Mouse (Mus musculus): ENCODE measurements around the gene Cyp2d22. TPM values are rescaled to one million over a fixed set of nuclear protein-coding genes. Genes with fewer than 3 reads are reported as not detected.
"Not testable (repeated sequence)": the region's sequence is repeated elsewhere in the genome, so short reads cannot be mapped to it uniquely, and the experiment has no call there.

Gene Cyp2d22
- total RNA-seq, 2 experiments from 2014 or later = 15.0 to 17.1 TPM

DNA sequence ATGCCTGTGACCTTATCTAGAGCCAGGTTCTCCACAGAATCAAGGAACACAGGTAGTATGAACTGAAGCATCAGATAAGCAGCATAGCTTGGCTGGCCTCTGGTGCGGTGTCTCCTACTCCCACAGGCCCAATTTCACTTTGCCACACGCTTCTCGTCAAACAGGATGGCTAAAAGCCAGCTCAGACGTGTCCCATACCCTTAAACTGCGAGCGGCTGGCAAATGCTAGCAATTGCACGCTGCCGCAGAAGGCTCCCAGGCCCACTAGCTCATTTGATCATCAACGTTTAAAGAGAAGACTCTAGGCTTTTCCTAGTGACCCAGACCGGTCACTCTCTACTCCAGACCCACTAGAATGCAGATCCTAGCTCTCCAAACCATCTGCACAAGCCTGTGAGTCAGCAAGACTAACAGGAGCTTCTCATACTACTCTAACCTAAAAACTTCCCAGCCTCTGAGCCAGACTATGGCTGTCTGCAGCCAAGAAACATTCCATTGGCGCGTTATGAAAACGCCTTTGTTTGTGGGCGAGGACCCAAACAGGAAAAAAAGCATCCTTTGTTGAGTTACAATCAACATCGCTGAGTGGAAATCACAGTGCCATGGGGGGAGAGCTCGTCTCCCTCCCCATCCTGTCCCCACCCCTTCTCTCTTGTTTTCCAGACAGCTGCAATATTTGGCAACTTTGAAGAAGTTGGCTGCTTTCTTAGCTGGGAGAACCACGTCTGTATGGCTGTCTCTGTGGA is 3.5 kb downstream of the Cyp2d22 start:
- DNase-seq = peak; percentile 77

DNA sequence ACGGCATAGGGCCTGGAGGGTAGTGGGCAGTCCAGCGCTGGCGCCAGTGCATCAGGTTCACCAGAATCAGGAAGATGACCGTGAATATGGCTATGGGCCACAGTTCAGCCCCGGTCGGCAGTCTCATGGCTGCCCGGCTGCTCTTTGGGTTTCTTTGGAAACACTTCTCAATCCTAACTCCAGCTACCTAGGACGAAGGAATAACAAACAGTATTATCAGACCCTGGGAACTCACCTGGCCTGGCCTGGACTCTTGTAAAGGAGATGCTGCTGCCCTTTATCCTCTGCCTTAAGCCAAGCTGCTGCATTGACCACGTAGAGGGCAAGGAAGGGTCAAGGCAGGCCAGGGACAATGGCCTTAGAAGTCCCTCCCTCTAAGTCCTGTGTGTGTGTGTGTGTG is 4.2 kb downstream of the Cyp2d22 start:
- DNase-seq = no peak

DNA sequence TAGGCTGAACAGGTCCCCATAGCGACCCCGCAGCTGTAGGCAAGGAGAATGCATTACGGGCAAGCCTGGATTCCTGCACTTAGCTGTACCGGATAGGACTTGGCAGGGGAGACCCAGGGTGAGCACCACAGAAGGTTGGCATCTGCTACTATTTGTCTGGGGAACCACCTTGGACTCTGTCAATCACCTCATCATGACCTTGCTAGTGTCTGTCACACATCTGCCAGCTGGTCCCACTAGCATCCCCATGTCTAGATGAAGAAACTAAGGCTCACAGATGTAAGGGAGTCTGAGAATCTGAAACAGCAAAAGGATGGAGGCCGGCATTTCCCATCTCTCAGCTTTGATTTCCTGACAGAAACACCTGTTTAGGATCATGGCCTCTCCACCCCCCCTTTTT is 5.6 kb downstream of the Cyp2d22 start:
- DNase-seq = no peak

DNA sequence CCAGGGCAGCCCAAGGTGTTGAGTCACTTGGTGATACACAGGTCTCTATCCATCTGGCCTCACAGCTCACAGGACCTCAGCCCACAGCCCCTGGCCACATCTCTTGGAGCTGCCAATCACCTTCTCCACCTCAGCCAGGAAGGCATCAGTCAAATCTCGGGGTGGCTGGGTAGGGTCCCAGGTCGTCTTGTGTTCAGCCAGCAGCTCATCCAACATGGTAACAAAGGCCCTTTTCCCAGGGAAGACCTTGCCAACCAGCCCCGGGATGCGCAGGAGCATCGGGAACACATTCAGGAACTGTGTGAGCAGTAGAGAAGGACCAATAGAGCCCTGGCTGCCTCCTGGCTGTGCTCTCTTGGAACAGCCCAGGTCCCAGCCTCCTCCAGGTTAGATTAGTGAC is 7.1 kb downstream of the Cyp2d22 start:
- DNase-seq = no peak

DNA sequence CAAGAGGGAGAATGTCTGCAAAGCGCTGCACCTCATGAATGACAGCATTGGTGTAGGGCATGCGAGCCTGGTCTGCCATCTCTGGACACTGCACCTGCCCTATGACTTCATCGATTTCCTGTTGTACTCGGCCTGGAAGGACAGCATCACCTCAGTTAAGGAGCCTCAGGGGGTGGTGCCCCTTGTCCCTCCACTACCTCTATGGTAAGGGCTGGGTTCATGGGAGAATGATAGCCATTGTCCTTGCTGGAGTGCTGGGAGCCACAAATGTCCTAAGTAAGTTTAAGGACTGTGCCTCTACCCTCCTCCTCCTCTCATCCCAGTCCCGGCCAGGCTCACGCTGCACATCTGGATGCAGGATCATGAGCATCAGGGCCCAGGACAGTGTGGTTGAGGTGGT is 7.6 kb downstream of the Cyp2d22 start:
- no peak for DNase-seq

DNA sequence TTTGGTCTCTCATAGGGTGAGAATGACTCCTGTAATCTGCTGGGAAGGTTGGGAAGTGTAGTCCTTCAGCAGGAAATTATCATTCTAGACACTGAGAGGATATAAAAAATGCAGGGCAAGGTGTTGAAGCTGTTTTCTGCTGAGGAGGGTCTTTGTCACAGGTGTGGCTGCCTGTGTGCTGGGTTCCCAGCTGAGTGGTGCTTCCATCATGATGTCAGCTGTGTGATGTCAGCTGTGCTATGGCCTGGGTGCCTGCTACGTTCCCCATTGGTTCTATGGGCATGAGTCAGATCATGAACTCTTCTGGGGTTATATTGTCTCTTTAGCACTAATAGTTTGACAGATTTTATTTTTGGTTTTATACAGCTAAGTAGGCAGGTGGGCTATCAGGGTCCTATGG is 11.2 kb downstream of the Cyp2d22 start:
- DNase-seq = no peak

DNA sequence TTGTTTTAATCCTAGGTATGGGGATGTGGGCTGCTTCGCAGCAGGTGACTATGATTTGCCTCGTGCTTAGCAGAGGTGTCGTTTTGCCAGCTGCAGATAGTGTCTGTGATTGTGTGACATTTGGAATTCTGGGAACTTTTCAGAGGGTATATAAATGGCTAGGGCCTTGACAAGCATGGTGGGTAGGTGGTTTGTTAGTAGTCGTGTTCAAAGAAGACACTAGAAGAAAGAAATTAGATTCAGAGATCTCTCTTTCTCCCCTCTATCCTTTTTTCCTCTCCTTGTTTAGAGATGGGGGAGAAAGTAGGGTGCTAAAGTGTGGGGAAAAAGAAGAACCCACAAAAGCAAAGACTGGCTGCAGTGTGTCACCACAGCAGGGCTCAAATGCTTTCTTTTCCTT is 11.9 kb downstream of the Cyp2d22 start:
- DNase-seq = no peak

DNA sequence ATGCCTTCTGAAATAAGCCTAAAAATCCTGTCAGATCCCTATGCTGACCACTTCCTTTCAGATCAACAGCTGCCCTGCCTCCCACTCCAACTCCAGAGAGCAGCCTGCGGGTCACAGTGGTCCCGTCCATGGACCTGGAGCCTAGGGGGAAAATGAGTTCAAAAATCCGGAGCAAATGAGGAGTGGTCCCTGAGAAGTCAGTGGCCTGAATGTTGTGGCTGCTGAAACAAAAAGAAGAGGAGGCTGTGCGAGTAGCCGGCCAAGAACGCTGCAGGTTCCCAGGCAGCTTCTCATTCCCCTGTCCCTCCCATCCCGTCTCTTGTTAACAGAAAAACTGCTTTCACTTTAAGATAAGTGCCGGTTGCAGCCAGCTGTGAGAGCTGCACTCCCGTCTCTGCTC is 15.5 kb downstream of the Cyp2d22 start:
- not testable (repeated sequence) for DNase-seq

DNA sequence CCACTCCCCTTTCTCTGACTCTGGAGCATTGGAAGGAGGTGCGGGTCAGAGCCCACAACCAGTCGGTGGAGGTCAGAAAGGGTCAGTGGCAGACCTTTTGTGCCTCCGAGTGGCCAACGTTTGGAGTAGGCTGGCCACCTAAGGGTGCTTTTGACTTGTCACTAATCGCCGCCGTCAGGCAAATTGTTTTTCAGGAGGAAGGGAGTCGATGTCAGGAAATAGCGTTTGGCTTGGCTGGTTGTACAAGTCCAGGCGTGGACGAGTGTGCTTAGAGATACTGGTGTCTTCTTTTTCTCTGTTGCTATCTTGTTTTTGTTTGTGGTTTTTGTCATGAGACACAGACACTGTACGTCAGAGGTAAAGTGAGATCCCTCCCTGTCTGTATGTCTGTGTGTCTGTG is 16.3 kb downstream of the Cyp2d22 start:
- DNase-seq = peak; percentile 2

DNA sequence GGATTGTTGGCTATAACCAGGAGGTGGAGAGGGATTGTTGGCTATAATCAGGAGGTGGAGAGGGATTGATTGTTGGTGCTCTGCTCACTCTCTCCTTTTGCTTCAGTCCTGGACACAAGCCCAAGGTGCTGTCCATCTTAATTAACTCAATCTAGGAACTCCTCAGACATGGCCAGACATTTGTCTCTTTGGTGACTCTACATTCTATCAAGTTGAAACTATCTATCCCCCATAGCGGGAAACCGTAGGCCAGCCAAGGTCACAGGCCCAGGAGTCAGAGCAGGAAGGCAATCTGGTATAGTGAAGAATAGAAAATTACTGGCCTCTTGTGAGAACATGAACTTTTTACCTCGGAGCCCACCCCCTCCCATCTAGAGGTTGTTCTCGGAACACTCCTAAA is 17.8 kb downstream of the Cyp2d22 start:
- DNase-seq = peak; percentile 32

DNA sequence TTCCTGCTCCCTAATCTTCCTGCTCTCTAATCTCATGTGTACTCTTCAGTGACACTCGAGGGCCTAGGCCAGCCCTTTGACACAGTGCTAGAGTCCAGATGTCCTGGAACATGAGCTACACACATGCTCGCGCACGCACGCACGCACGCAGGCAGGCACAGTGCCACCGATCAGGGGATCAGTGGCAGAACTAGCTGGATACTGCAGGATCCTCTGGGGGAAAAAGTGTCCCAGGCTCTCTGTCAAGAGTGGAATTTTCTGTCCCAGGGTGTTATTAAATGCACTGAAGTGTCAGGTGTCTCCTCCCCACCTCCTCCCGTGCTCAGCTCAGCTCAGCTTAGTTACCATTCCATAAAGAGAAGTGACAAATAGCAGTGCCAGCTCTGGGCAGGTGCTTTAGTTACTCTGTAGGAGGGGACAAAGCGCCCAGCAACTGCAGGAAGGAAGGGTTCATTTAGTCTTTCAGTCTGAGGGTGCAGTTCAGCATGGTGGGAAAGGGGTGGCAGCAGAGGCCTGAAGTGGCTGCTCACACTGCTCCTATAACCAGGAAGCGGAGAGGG is 18.5 kb downstream of the Cyp2d22 start:
- DNase-seq = peak; percentile 39

DNA sequence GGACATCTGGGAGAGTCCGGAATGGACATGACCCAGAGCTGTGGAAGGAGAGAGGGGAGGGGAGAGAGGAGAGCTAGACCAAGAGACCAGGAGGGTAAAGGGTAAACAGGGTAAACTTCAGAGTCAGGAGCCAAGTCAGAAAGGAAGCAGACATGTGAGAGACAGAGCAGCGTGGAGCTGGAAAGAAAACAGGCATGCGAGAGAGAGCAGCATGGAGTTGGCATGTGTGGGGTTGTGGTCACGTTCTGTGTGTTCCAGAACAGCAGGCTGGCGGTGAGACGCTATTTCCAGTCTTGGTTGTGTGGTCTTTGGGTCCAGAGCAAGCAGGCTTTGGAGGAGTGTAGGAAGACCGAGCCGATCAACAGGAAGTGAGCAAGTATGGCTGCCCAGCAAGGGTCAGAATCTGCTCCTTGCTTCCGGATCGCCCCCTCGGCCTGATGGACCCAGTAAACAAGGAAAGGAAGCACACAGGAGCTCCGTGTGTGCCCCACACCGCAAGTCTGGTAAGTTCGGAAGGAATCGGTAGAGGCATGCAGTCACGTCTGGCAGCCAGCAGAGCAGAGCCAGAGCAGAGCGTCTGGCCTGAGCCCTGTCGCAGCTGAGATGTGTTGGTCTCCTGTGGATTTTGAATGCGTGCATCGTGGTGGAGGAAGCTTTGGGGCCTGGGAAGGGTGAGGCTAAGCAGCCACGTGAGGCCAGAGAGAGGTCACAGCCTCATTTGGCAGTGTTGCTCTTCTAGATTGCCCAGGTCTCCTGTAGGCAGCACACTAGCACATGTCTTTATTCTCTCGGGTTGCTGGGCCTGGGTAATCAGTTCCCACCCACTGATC is 21.4 kb downstream of the Cyp2d22 start:
- no peak for DNase-seq

DNA sequence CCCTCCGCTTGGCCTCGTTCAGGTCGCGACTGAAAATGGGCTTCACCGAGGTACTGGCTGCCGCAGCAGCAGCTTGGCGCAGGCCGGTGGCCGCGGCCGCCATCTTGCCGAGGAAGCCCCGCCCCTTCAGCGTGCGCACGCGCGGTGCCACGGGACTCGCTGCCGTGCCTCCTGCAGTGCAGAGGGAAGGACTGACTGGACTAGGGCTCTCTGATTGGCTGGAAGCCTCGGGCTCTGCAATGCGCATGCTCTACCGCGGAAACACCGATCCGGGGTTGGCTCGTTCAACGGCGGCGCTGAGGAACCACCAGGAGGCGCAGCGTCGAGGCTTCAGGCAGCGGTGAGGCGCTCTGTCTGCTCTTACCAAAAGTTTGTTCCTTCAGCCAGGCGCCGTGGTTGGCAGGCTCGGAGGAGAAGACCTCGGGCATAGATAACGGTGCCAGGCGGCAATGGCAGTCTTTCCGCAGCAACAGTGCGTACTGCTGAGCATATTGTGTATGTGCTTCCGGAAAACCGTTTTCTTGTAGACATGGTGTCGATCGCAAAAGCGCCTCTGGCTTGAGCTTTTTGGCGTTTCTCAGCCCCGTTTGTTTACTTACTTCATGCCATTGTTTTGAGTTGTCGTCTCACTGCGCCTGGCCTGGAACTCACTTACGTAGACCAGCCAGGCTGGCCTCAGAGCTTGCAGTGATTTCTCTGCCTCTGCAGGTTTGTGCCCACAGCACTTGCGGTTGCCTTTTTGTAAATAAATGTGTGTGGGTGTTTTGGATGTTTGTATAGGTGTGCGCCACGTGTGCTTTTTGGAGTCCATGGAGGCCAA is 25.7 kb downstream of the Cyp2d22 start, which contains the start of gene Ndufa6:
Ndufa6 (minus strand) TSS at position 197 of the 820 bp plus-strand sequence.
- DNase-seq = peak; percentile 98

DNA sequence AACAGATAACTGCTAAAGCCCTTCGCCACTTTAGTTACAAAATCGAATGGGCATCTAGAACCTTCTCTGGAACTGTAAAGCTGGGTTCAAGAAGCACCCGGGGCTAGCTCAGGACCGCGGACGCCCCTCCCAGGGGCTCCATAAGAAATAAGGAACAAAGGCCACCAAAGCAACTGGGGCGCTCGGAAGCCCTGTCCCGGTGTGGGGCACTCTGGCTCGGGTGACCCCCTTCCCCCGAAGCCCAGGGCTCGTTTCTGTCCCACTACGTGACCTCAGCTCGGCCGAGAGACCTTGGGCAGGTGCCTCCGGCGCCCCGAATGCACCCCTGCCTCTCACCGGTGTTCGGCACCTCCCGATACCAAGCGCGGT is 26.3 kb downstream of the Cyp2d22 start:
- no peak for DNase-seq

DNA sequence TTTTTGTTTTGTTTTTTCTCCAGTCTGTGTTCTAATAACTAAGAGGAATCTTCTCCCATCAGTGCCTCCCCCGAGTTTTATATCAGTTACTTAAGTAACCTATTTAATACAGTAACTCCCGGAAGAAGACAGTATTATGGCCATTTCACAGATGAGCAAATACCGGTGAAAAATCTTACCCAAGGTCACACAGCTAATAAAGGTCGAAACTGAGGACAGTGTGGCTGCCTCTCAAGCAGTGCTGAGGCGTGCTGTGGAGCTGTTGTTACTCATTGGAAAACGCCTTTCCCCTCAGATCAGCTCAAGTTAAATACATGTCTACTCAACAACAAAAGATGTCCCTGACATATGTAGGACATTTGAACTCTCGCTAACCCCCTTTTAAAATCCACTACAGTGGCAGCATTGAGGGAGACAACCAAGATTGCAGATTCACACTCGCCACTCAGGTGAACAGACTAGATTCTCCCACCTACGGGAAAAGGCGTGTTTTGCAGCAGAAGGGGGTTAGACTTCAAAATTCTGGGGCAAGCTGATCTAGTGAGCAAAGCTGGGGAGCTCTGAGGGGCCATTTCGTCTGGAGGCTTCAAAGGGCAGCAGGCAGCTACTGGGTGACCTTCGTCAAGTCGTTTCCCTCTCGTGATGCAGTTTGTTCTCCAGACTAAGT is 26.8 kb downstream of the Cyp2d22 start:
- DNase-seq = no peak

DNA sequence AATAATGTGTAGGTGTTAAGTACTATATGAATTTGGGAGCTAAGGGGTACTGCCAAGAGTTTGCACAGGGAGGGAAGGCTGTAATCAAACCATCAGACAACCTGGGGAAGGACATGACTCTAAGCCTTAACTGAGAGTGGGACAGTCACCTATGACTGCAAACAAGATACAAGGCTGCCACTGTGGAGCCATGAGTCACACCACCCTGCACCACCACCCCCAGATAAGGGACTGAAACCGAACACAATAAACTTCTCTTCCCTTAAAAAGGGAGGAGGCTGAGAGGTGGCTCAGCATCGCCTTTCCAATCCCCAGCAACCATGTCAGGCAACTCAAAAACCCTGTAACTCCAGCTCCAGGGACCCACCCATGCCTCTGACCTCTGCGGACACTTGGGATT is 28.6 kb downstream of the Cyp2d22 start:
- no peak for DNase-seq

DNA sequence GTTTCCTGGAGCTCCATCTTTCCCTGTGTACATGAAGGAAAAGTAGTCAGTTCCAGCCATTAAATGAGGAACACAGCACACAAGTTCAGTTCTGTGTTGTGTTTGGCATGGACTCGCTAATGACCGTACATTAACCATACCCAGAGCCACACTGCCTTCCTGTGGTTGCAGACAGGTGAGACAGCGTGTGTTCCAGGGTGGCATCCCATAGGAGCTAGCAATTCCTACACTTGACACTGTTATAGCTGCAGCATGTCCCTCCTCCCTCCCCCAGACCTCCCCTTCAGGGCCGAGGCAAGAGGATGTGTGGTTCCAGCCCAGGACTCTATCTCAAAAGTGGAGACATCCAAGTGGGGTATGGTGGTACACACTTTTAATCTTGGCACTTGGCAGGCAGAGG is 29.7 kb downstream of the Cyp2d22 start:
- no peak for DNase-seq

DNA sequence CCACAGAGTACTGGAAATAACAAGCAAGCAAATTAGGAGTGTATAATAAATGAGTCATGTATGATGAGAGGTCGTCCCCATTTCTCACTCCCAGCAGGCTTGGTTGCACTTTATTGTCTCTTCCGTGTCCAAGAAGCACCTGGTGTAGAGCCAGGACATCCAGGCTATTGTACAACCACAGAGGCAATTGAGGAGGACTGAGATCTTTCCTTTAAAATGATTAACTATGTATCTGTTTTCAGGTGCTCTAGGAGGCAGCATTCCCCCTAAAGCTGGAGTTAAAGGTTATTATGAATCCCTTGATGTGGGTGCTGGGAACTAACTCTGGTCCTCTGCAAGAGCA is 31.1 kb downstream of the Cyp2d22 start:
- no peak for DNase-seq

DNA sequence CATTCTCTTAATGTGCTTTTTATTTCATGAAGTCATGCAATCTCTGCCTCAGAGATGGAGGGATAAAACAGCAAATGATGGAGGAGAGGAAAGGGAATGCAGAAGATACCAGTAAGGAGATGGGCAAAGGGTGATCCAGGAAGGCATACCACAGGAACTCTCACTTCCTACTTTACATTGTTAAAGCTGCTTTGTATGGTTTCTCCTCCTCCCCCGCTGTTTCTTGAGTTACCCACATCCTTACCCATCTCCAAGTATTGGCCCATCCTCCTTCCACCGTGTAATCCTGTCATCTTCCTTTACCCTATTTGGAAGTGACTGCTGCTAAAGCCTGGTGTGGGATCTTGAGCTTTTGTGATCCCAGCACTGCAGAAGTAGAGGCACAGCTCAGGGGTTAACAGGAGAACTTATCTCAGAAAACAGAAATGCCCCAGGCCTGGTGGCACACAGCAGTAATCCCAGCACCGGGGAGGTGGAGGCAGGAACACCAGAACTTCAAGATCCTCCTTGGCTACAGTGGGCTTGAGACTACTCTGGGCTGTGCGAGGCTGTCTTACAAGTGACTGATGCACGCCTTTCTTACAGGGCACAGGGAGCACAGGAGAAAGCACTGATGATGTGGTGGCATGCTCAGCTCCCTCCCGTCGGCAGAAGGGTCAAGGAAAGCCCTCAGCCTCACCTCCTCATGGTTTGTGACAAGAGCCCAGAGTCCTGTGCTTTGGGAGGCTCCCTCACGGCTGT is 31.6 kb downstream of the Cyp2d22 start:
- no peak for DNase-seq

DNA sequence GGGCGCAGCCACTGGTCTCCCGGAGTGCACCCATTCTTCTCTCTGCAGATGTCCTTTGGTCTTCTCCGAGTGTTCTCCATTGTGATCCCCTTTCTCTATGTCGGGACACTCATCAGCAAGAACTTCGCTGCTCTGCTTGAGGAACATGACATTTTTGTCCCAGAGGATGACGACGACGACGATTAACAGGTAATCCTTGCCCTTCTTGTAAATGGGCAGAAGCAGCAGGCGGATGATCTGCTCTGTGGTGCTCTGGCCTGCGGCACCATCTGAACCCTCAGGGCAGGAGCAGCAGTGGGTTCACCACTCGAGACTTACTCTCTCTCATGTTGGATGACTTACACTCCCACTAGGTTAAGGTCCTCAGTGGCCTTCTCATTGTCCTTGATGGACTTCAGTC is 32.2 kb downstream of the Cyp2d22 start:
- DNase-seq = no peak

DNA sequence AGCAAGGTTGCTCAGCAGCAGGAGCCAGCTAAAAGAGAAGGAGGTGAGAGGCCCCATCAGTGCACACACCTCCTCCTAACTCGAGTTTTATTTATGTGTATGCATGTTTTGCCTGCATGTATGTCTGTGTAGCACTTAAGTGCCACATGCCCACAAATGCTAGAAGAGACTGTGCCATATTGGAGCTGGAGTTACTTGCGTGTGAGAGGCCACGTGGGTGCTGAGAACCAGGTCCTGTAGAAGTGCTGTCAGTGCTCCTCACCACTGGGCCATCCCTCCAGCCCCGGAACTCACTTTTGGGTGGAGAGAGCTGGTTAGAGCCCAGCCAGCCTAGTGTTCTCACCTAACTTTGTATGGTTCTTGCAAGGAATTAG is 32.8 kb downstream of the Cyp2d22 start:
- DNase-seq = no peak

All from heart, postnatal 4 days (tissue).